17 mouse cellular contexts compared by ENCODE assay signal in the genomic region with DNA sequence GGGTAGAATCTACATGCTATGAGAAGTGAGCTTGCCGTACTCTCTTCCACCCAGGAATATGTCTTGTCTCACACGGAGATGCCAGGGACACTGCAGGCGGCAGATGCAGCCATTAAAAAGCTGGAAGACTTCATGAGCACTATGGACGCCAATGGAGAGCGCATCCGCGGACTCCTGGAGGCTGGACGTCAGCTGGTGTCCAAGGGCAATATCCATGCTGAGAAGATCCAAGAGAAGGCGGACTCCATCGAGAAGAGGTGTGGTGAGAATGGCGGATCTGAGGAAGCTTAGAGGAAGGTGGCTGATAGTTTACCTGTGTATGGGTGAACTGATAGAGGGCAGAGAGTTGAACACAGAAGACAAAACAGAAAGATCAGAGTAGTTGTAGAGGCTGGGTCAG. TPM values are rescaled to one million over a fixed set of nuclear protein-coding genes. Genes with fewer than 3 reads are reported as not detected.
"Had no signal": no experiment of that assay in that cellular context is flagged by ENCODE, and none has a peak within 500 bp of the region (broad histone marks: within the 10 kb centered on the region; RNA-seq: fewer than 3 reads in every experiment).

No protein-coding gene starts in this region.

- H3K4me3 ChIP-seq: neural tube, embryonic 13.5 days; neural tube, embryonic 15.5 days; stomach, embryonic 15.5 days had no signal

- H3K9me3 ChIP-seq: neural tube, embryonic 13.5 days; neural tube, embryonic 15.5 days; stomach, embryonic 15.5 days had no signal

- DNase-seq: right cerebral cortex, adult 18-20 months; right cerebral cortex, postnatal 14 days; right cerebral cortex, postnatal 25 days; right cerebral cortex, postnatal 4 days; spleen, adult 18-20 months; thymus, adult 18-20 months; thymus, adult 2 months; thymus, postnatal 14 days; thymus, postnatal 25 days; thymus, postnatal 36 days; thymus, postnatal 4 days had no signal

- H3K9ac ChIP-seq: neural tube, embryonic 13.5 days; neural tube, embryonic 15.5 days; stomach, embryonic 15.5 days had no signal

- H3K27ac ChIP-seq: neural tube, embryonic 13.5 days; neural tube, embryonic 15.5 days; stomach, embryonic 15.5 days; stomach, postnatal 0 days had no signal

- H3K27me3 ChIP-seq: neural tube, embryonic 13.5 days; neural tube, embryonic 15.5 days; stomach, embryonic 15.5 days had no signal

- H3K4me1 ChIP-seq: neural tube, embryonic 13.5 days; neural tube, embryonic 15.5 days; stomach, embryonic 15.5 days had no signal

- H3K4me2 ChIP-seq: neural tube, embryonic 13.5 days; neural tube, embryonic 15.5 days; stomach, embryonic 15.5 days had no signal

RNA-seq across cellular contexts. Expression of gene Sptbn2, which starts 28.1 kb away (rescaled TPM):
- total RNA-seq: neutrophil, adult 5-6 weeks had no signal

RNA-seq across cellular contexts. Expression of gene Gm960, which starts 40.6 kb away (rescaled TPM):
- total RNA-seq: neutrophil, adult 5-6 weeks had no signal
- polyA plus RNA-seq: spleen, adult 2 months had no signal
